In the genomic region with DNA sequence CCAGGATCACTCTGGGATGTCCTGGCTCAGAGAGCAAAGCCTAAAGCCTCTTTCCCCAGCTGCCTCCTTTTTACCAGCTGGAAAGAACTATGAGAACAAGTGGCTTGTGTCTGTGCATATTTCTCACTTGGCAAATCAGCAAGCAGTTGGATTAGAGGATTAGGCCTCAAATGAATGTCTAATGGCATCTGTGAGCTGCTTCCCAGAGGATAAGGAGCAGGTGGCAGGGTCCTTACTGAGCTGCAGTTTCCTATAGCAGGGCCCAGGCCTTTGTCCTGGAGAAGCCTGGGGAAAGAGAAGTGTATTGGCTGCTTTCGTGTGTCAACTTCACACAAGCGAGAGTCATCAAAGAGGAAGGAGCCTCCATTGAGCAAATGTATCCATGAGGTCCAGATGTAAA, we compare ENCODE assay signal across 14 mouse cellular contexts. TPM values are rescaled to one million over a fixed set of nuclear protein-coding genes. Genes with fewer than 3 reads are reported as not detected.
"Had no signal": no experiment of that assay in that cellular context is flagged by ENCODE, and none has a peak within 500 bp of the region (broad histone marks: within the 10 kb centered on the region; RNA-seq: fewer than 3 reads in every experiment).

No protein-coding gene starts in this region.

- DNase-seq: kidney, adult 2 months; kidney, postnatal 25 days; liver, embryonic 13.5 days; liver, postnatal 0 days; lung, postnatal 14 days; right cerebral cortex, postnatal 14 days; thymus, postnatal 4 days had no signal

- H3K4me1 ChIP-seq: limb, embryonic 10.5 days; liver, embryonic 13.5 days; lung, embryonic 15.5 days had no signal

- H3K9ac ChIP-seq: liver, embryonic 13.5 days; liver, postnatal 0 days; lung, embryonic 15.5 days had no signal

- H3K9me3 ChIP-seq: limb, embryonic 10.5 days; liver, embryonic 13.5 days; lung, embryonic 15.5 days had no signal

- ATAC-seq: intestine, embryonic 16.5 days; liver, postnatal 0 days had no signal

- H3K4me2 ChIP-seq: liver, embryonic 13.5 days; lung, embryonic 15.5 days had no signal

- H3K36me3 ChIP-seq: limb, embryonic 10.5 days; liver, embryonic 13.5 days; lung, embryonic 15.5 days had no signal

- H3K27me3 ChIP-seq: liver, embryonic 13.5 days; lung, embryonic 15.5 days had no signal

- H3K27ac ChIP-seq: left cerebral cortex, adult 2 months; limb, embryonic 10.5 days; liver, embryonic 13.5 days; lung, embryonic 15.5 days; macrophage had no signal

- H3K4me3 ChIP-seq: left cerebral cortex, adult 2 months; limb, embryonic 10.5 days; liver, embryonic 13.5 days; lung, embryonic 15.5 days had no signal

RNA-seq across cellular contexts. Expression of gene Hs3st2, which starts 59.1 kb away (rescaled TPM):
- total RNA-seq: megakaryocyte-erythroid progenitor cell, adult 5-6 weeks had no signal
- polyA plus RNA-seq: limb, embryonic 10.5 days; liver, postnatal 0 days; macrophage; thymus, postnatal 0 days had no signal
